Mouse (Mus musculus) embryonic facial prominence, embryonic 13.5 days (tissue): Measurements from ENCODE around the gene Apobec3. TPM values are rescaled to one million over a fixed set of nuclear protein-coding genes. Genes with fewer than 3 reads are reported as not detected.

Experiments
- ATAC-seq: fragments of 200-750 bp; cut with Nextera tagmentation; 2 replicates; pipeline ENCODE4 v1.8.0; 2017; ENCODE audit warnings: low read depth; ENCODE audit not compliant: insufficient number of reproducible peaks, insufficient read depth, low FRiP score, low TSS enrichment
- H3K27ac ChIP-seq: fragments of 300-500 bp; sonication (generic); 2 replicates; pipeline ENCODE4 v1.5.1; 2015; ENCODE audit warnings: moderate library complexity, mild to moderate bottlenecking, inconsistent platforms
- H3K27me3 ChIP-seq: fragments of 300-500 bp; sonication (generic); 2 replicates; pipeline ENCODE4 v1.6.1; 2015; ENCODE audit warnings: mild to moderate bottlenecking, inconsistent platforms
- H3K36me3 ChIP-seq: fragments of 300-500 bp; sonication (generic); 2 replicates; pipeline ENCODE4 v1.6.1; 2015; ENCODE audit warnings: mild to moderate bottlenecking, inconsistent platforms
- H3K4me1 ChIP-seq: fragments of 300-500 bp; sonication (generic); 2 replicates; pipeline ENCODE4 v1.6.1; 2015; ENCODE audit warnings: inconsistent platforms
- H3K4me2 ChIP-seq: fragments of 300-500 bp; sonication (generic); 2 replicates; pipeline ENCODE4 v1.6.1; 2015; ENCODE audit warnings: moderate library complexity, mild to moderate bottlenecking, inconsistent platforms
- H3K4me3 ChIP-seq: fragments of 300-500 bp; sonication (generic); 2 replicates; pipeline ENCODE4 v1.5.1; 2015; ENCODE audit warnings: mild to moderate bottlenecking, inconsistent platforms
- H3K9ac ChIP-seq: fragments of 300-500 bp; sonication (generic); 2 replicates; pipeline ENCODE4 v1.6.1; 2015; ENCODE audit warnings: mild to moderate bottlenecking, inconsistent platforms
- H3K9me3 ChIP-seq: fragments of 300-500 bp; sonication (generic); 2 replicates; pipeline ENCODE4 v1.6.1; 2016; ENCODE audit warnings: inconsistent platforms
- WGBS: fragments of 180-500 bp; shearing (Covaris S2); methylation state at CpG from one replicate; pipeline ENCODE4 v1.1.7; 2015; ENCODE audit warnings: mixed read lengths; 5-methylcytosine and 5-hydroxymethylcytosine counted together
- polyA plus RNA-seq: library from polyadenylated mRNA; unstranded; fragments of >200 nt; fragmentation: Nextera tagmentation; extraction: Ambion mirVana; gene quantifications from 2 replicates; pipeline ENCODE4 v1.2.1, GENCODE M21; 2015

Apobec3 gene
- polyA plus RNA-seq, result 11.0 and 13.1 TPM in 2 replicates

- Histone ChIP-seq H3K27me3 (peaks cover 38% of the 10 kb centered on the region), H3K4me3 (peak within 1 kb of the TSS; percentile 46), H3K9ac (peak within 1 kb of the TSS; percentile 64), H3K9me3 (no peaks in the 10 kb centered on the region), H3K4me1 (peaks cover 13% of the 10 kb centered on the region), H3K27ac (no peak within 1 kb of the TSS), H3K4me2 (peak within 1 kb of the TSS; percentile 61), H3K36me3 (no peaks in the 10 kb centered on the region)
- WGBS, result 3% methylated on average over 20 of the region's 20 CpGs
- no peak for ATAC-seq
Measured at GRCm38 (mm10) chr15:79891436-79892212, at the start of gene Apobec3. Gene Apobec3 (plus strand): TSS chr15:79891659.

GRCm38 (mm10) chr15:79842985-79843384 is 48.5 kb upstream of the Apobec3 start:
- ATAC-seq, result no peak
- Histone ChIP-seq H3K4me3 (no peak overlapping the region), H3K9me3 (no peaks in the 10 kb centered on the region), H3K9ac (no peak overlapping the region), H3K36me3 (no peaks in the 10 kb centered on the region), H3K4me1 (peaks cover 11% of the 10 kb centered on the region), H3K27ac (no peak overlapping the region), H3K27me3 (peaks cover 6% of the 10 kb centered on the region; the same call in 1 of the 2 replicates), H3K4me2 (no peak overlapping the region)
- WGBS, result 90% methylated on average over 3 of the region's 3 CpGs

GRCm38 (mm10) chr15:79845986-79846385 is 45.5 kb upstream of the Apobec3 start:
- no peak for ATAC-seq
- H3K27ac ChIP-seq, result no peak overlapping the region
- no peak overlapping the region for H3K4me3 ChIP-seq
- no peaks in the 10 kb centered on the region for H3K27me3 ChIP-seq
- no peaks in the 10 kb centered on the region for H3K9me3 ChIP-seq
- no peak overlapping the region for H3K9ac ChIP-seq
- no peak overlapping the region for H3K4me2 ChIP-seq
- 73% methylated on average over 4 of the region's 4 CpGs for WGBS
- peaks cover 13% of the 10 kb centered on the region for H3K4me1 ChIP-seq
- no peaks in the 10 kb centered on the region for H3K36me3 ChIP-seq

- no peak overlapping the region for H3K4me3 ChIP-seq
- no peaks in the 10 kb centered on the region for H3K9me3 ChIP-seq
- H3K27ac ChIP-seq, result peak overlapping the region; percentile 33; the same call in 1 of the 2 replicates
- WGBS, result 25% methylated on average over 5 of the region's 5 CpGs
- H3K9ac ChIP-seq, result 0 out of 2 replicates have a peak overlapping the region, but pooled peaks have one; percentile 17
- H3K27me3 ChIP-seq, result no peaks in the 10 kb centered on the region
- H3K4me1 ChIP-seq, result peaks cover 13% of the 10 kb centered on the region
- H3K4me2 ChIP-seq, result no peak overlapping the region
- 0 out of 2 replicates have a peak, but pooled peaks have one; percentile 48 for ATAC-seq
- no peaks in the 10 kb centered on the region for H3K36me3 ChIP-seq
Measured at GRCm38 (mm10) chr15:79847100-79847499, 44.4 kb upstream of the Apobec3 start.

- Histone ChIP-seq H3K27ac (no peak overlapping the region), H3K4me1 (peaks cover 13% of the 10 kb centered on the region), H3K4me2 (no peak overlapping the region), H3K4me3 (no peak overlapping the region), H3K27me3 (no peaks in the 10 kb centered on the region), H3K9ac (no peak overlapping the region), H3K9me3 (no peaks in the 10 kb centered on the region), H3K36me3 (no peaks in the 10 kb centered on the region)
- WGBS, result 93% methylated on average over 2 of the region's 2 CpGs
- no peak for ATAC-seq
Measured at GRCm38 (mm10) chr15:79850143-79850542, 41.3 kb upstream of the Apobec3 start.

GRCm38 (mm10) chr15:79858979-79859378 is 32.5 kb upstream of the Apobec3 start:
- no peak overlapping the region for H3K4me2 ChIP-seq
- no peaks in the 10 kb centered on the region; the same call in 1 of the 2 replicates for H3K4me1 ChIP-seq
- no peak overlapping the region for H3K9ac ChIP-seq
- 82% methylated on average over 5 of the region's 5 CpGs for WGBS
- no peaks in the 10 kb centered on the region for H3K36me3 ChIP-seq
- H3K27ac ChIP-seq, result no peak overlapping the region
- H3K27me3 ChIP-seq, result no peaks in the 10 kb centered on the region
- no peak for ATAC-seq
- H3K4me3 ChIP-seq, result no peak overlapping the region
- H3K9me3 ChIP-seq, result no peaks in the 10 kb centered on the region

GRCm38 (mm10) chr15:79859821-79860220 is 31.6 kb upstream of the Apobec3 start:
- H3K4me3 ChIP-seq, result no peak overlapping the region
- H3K9me3 ChIP-seq, result no peaks in the 10 kb centered on the region
- H3K4me1 ChIP-seq, result no peaks in the 10 kb centered on the region; the same call in 1 of the 2 replicates
- ATAC-seq, result no peak
- WGBS, result 85% methylated on average over 9 of the region's 9 CpGs
- H3K27ac ChIP-seq, result no peak overlapping the region
- no peaks in the 10 kb centered on the region for H3K27me3 ChIP-seq
- H3K4me2 ChIP-seq, result no peak overlapping the region
- no peaks in the 10 kb centered on the region for H3K36me3 ChIP-seq
- no peak overlapping the region for H3K9ac ChIP-seq

GRCm38 (mm10) chr15:79867260-79868002 is 24.0 kb upstream of the Apobec3 start:
- Histone ChIP-seq H3K9ac (no peak overlapping the region), H3K4me3 (no peak overlapping the region), H3K27me3 (no peaks in the 10 kb centered on the region), H3K36me3 (no peaks in the 10 kb centered on the region), H3K4me2 (no peak overlapping the region), H3K4me1 (no peaks in the 10 kb centered on the region), H3K27ac (no peak overlapping the region), H3K9me3 (peaks cover 8% of the 10 kb centered on the region; the same call in 1 of the 2 replicates)
- WGBS, result 79% methylated on average over 3 of the region's 3 CpGs
- no peak for ATAC-seq

- no peak for ATAC-seq
- 0 out of 2 replicates have a peak, but pooled peaks cover 2% of the 10 kb centered on the region for H3K4me1 ChIP-seq
Measured at GRCm38 (mm10) chr15:79873545-79873944, 17.9 kb upstream of the Apobec3 start.

GRCm38 (mm10) chr15:79873995-79874394 is 17.5 kb upstream of the Apobec3 start:
- 59% methylated on average over 2 of the region's 2 CpGs for WGBS
- Histone ChIP-seq H3K4me1 (0 out of 2 replicates have a peak, but pooled peaks cover 6% of the 10 kb centered on the region), H3K27me3 (no peaks in the 10 kb centered on the region), H3K4me2 (no peak overlapping the region), H3K9ac (no peak overlapping the region), H3K36me3 (no peaks in the 10 kb centered on the region), H3K4me3 (no peak overlapping the region), H3K9me3 (peaks cover 4% of the 10 kb centered on the region; the same call in 1 of the 2 replicates), H3K27ac (no peak overlapping the region)
- ATAC-seq, result no peak

More at GRCm38 (mm10) chr15:79873545-79873944, 17.9 kb upstream of the Apobec3 start:
- WGBS, result 87% methylated on average over 8 of the region's 8 CpGs
- Histone ChIP-seq H3K9me3 (peaks cover 5% of the 10 kb centered on the region; the same call in 1 of the 2 replicates), H3K4me3 (no peak overlapping the region), H3K9ac (no peak overlapping the region), H3K4me2 (no peak overlapping the region), H3K27ac (no peak overlapping the region), H3K27me3 (no peaks in the 10 kb centered on the region), H3K36me3 (no peaks in the 10 kb centered on the region)

GRCm38 (mm10) chr15:79875261-79875995 is 16.0 kb upstream of the Apobec3 start:
- H3K27ac ChIP-seq, result no peak overlapping the region
- H3K36me3 ChIP-seq, result no peaks in the 10 kb centered on the region
- no peak for ATAC-seq
- no peaks in the 10 kb centered on the region for H3K27me3 ChIP-seq
- peaks cover 12% of the 10 kb centered on the region for H3K4me1 ChIP-seq
- no peaks in the 10 kb centered on the region; the same call in 1 of the 2 replicates for H3K9me3 ChIP-seq
- no peak overlapping the region for H3K4me2 ChIP-seq
- WGBS, result 84% methylated on average over 18 of the region's 18 CpGs
- no peak overlapping the region for H3K9ac ChIP-seq
- no peak overlapping the region for H3K4me3 ChIP-seq
